Mouse (Mus musculus): ENCODE measurements at regions not wholly inside any gene's neighbourhood (a gene's known extent, or its start where the extent isn't known, plus 50 kb on each side); places are given as distances from the start of the nearest gene placed in this dataset.

DNA sequence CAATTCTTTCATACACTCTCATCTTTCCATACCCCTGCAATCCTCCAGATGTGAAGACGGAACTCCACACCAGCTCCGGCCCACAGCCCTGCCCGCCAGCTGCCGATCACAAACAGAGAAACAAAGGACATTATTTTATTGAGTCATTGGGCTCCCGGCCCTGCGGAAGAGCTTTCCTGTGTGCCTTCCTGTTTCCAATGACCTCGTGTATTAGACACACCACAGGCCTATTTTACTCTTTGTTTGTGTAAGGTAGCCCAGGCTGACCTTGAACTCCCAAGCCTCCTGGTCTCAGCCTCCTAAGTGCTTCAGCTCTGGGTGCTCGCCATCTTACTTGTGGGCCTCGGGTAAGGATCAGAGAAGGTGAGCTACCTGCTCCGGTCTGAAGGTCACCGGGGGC, 53.1 kb upstream of the Thy1 start:
- Histone ChIP-seq H3K36me3 (replicated peaks) (no peaks in the 10 kb centered on the region), H3K27me3 (ENCODE audit: insufficient read depth, low read length) (peaks cover 4% of the 10 kb centered on the region; the same call in 1 of the 2 replicates), H3K9me3 (replicated peaks) (no peaks in the 10 kb centered on the region), H3K4me1 (ENCODE audit: insufficient read depth, low read depth, low read length) (no peaks in the 10 kb centered on the region), H3K4me3 (ENCODE audit: low read depth, low read length) (no peak overlapping the region)
- TF ChIP-seq TAL1 (conservative IDR thresholded peaks at IDR 0.05; ENCODE audit: low read depth, low read length), result no peak
- TF ChIP-seq CTCF (IDR thresholded peaks at IDR 0.05; ENCODE audit: low read depth, low read length), result no peak
- no peak for TF ChIP-seq POLR2AphosphoS5 (IDR thresholded peaks at IDR 0.05; ENCODE audit: insufficient replicate concordance, low read depth, low read length)
- no peak for TF ChIP-seq GATA1 (IDR thresholded peaks at IDR 0.05; ENCODE audit: borderline replicate concordance, low read length)
- TF ChIP-seq GATA2 (IDR thresholded peaks at IDR 0.05; ENCODE audit: borderline replicate concordance, low read depth, low read length), result no peak
- DNase-seq (ENCODE audit: low spot score) (no peak), ATAC-seq (ENCODE audit: extremely low read depth, insufficient number of reproducible peaks, low FRiP score, poor library complexity, severe bottlenecking) (no peak)

DNA sequence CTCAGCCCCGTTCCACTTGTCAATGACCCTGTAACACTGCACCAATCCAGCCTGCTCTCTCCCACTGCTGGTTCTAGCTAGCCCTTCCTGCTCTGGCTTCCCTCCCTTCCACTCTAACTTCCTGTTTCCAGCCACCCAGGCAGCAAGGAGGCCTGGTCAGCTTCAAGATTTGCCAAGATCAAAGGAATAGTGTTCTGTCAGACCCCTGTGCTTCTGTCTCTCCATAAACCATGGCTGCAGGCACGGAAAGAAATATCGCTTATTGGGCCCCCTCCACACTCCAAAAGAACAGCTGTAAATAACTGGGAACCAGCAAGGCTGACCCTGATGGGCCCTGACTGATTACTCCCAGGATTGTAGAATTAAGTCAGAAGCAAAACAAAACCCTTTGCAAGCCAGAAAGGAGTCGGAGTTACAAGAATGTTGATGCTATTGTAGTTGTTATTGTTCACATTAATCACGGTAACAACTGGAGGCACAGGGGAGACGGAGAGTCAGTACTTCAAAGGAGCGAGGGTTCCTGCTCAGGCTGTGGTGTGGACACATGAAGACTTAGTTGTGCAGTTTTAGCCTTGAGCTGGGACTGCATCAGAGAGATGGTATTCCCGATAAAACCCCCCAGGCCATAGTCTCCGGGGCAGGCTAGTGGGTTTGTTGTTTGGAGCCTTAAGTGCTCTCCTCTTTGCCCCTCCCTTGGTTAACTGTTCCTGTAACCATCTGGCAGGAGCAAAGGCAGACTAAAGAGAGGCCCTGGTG, 49.8 kb upstream of the Thy1 start:
- no peak overlapping the region for H3K4me3 ChIP-seq (ENCODE audit: low read depth, low read length)
- no peak for ATAC-seq (ENCODE audit: extremely low read depth, insufficient number of reproducible peaks, low FRiP score, poor library complexity, severe bottlenecking)
- H3K27me3 ChIP-seq (ENCODE audit: insufficient read depth, low read length), result peaks cover 4% of the 10 kb centered on the region; the same call in 1 of the 2 replicates
- TF ChIP-seq TAL1 (conservative IDR thresholded peaks at IDR 0.05; ENCODE audit: low read depth, low read length), result no peak
- TF ChIP-seq CTCF (IDR thresholded peaks at IDR 0.05; ENCODE audit: low read depth, low read length), result no peak
- TF ChIP-seq GATA2 (IDR thresholded peaks at IDR 0.05; ENCODE audit: borderline replicate concordance, low read depth, low read length), result no peak
- no peak for TF ChIP-seq POLR2AphosphoS5 (IDR thresholded peaks at IDR 0.05; ENCODE audit: insufficient replicate concordance, low read depth, low read length)
- TF ChIP-seq GATA1 (IDR thresholded peaks at IDR 0.05; ENCODE audit: borderline replicate concordance, low read length), result no peak
- H3K9me3 ChIP-seq (replicated peaks), result no peaks in the 10 kb centered on the region
- H3K4me1 ChIP-seq (ENCODE audit: insufficient read depth, low read depth, low read length), result no peaks in the 10 kb centered on the region
- DNase-seq (ENCODE audit: low spot score), result no peak
- H3K36me3 ChIP-seq (replicated peaks), result no peaks in the 10 kb centered on the region

Data from G1E (cell line).